Mouse (Mus musculus) forebrain, embryonic 16.5 days (tissue): ENCODE data around the gene Clip1. TPM values are rescaled to one million over a fixed set of nuclear protein-coding genes. Genes with fewer than 3 reads are reported as not detected.

ENCODE experiments used
- ATAC-seq: fragments of 200-750 bp; cut with Nextera tagmentation; 2 replicates; pipeline ENCODE4 v1.8.0; 2017; ENCODE audit warnings: mild to moderate bottlenecking, moderate library complexity
- H3K27ac ChIP-seq: fragments of 300-500 bp; sonication (generic); 2 replicates; pipeline ENCODE4 v1.5.1; 2014; ENCODE audit warnings: low read length, control low read depth
- H3K27me3 ChIP-seq: fragments of 300-500 bp; sonication (generic); replicated peaks from 2 replicates; pipeline ENCODE4 v1.6.1; 2014; ENCODE audit warnings: low read length; ENCODE audit not compliant: control insufficient read depth, insufficient read depth
- H3K36me3 ChIP-seq: fragments of 300-500 bp; sonication (generic); 2 replicates; pipeline ENCODE4 v1.6.1; 2014; ENCODE audit not compliant: control insufficient read depth, insufficient read depth
- H3K4me1 ChIP-seq: fragments of 300-500 bp; sonication (generic); replicated peaks from 2 replicates; pipeline ENCODE4 v1.6.1; 2014; ENCODE audit warnings: low read length; ENCODE audit not compliant: control insufficient read depth, insufficient read depth
- H3K4me2 ChIP-seq: fragments of 300-500 bp; sonication (generic); 2 replicates; pipeline ENCODE4 v1.6.1; 2014; ENCODE audit warnings: mild to moderate bottlenecking, low read length, control low read depth
- H3K4me3 ChIP-seq: fragments of 300-500 bp; sonication (generic); replicated peaks from 2 replicates; pipeline ENCODE4 v1.5.1; 2014; ENCODE audit warnings: mild to moderate bottlenecking, low read length, control low read depth
- H3K9ac ChIP-seq: fragments of 300-500 bp; sonication (generic); replicated peaks from 2 replicates; pipeline ENCODE4 v1.6.1; 2014; ENCODE audit warnings: low read depth, low read length, control low read depth
- H3K9me3 ChIP-seq: fragments of 300-500 bp; sonication (generic); 2 replicates; pipeline ENCODE4 v1.6.1; 2016; ENCODE audit warnings: low read length; ENCODE audit not compliant: control insufficient read depth
- WGBS: fragments of 180-500 bp; shearing (Covaris S2); extraction: QIAGEN DNeasy Blood & Tissue Kit; methylation state at CpG from one replicate; pipeline ENCODE4 v1.1.7; 2014; 5-methylcytosine and 5-hydroxymethylcytosine counted together
- polyA plus RNA-seq: library from polyadenylated mRNA; unstranded; fragments of >200 nt; fragmentation: Nextera tagmentation; extraction: Ambion mirVana; gene quantifications from 2 replicates; pipeline ENCODE4 v1.2.1, GENCODE M21; 2015

The Clip1 gene
- polyA plus RNA-seq, 1 experiment from 2014 or later, result 93.0 TPM

DNA sequence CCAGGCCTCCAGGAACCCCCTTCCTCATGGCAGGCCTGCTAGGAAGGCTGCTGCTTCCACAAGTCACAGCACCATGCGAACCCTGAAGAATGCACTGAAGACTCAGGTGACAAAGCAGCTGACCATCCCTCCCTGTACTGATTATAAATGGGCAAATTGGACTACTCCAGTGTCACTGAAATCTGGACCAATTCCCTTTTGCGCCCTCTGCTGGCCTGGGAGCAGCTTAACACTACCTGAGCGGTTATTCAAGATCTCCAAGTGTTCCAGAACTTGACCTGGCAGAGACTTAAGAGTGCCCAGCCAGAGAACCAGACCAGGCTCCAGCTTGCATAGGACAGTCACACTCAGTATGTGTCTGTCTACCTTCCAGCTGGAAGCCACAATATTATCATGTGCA is 14.8 kb upstream of the Clip1 start:
- Histone ChIP-seq H3K4me1 (no peaks in the 10 kb centered on the region), H3K9me3 (no peaks in the 10 kb centered on the region), H3K4me3 (no peak overlapping the region), H3K9ac (no peak overlapping the region), H3K27me3 (no peaks in the 10 kb centered on the region), H3K27ac (no peak overlapping the region), H3K4me2 (no peak overlapping the region), H3K36me3 (peaks cover 36% of the 10 kb centered on the region)
- WGBS, result 18% methylated on average over 3 of the region's 3 CpGs
- no peak for ATAC-seq

DNA sequence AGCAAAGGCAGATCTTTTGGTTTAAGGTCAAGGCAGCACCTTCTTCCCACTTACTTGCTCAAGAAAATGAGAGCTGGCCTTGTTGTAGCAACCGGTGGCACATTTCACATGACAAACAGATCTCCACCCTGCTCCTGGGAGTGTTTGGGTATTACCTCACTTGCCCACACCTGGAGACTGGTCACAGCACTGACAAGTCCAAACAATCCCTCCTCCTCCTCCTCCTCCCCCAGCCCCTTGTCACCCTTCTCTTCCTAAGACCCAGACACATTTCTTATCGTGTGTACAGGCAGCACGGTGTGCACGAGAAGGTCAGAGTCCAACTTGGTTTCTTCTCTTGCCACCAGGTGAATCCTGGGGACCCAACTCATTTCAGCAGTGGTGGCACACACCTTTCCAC is 12.5 kb upstream of the Clip1 start:
- Histone ChIP-seq H3K4me2 (no peak overlapping the region), H3K27ac (no peak overlapping the region), H3K27me3 (no peaks in the 10 kb centered on the region), H3K9me3 (no peaks in the 10 kb centered on the region), H3K36me3 (peaks cover 22% of the 10 kb centered on the region), H3K4me3 (no peak overlapping the region), H3K4me1 (no peaks in the 10 kb centered on the region), H3K9ac (no peak overlapping the region)
- ATAC-seq, result no peak
- 85% methylated on average over 4 of the region's 4 CpGs for WGBS

DNA sequence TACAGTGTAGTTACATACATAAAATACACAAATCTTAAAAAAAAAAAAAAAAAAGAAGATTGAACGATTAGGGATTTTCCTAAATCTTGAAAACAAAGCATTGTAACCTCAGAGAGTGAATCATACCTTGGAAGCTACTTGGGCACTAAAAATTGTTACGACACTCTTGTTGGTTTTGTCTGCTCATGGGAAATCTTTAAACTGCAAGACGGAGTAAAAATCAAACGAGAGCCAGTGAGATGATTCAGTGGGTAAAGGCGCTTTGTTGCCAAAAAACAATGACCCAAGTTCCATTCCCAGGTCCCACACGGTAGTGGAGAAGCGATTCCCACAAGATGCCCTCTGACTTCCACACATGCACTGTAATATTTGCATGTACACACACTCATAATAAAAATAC is 11.8 kb upstream of the Clip1 start:
- no peak overlapping the region for H3K4me3 ChIP-seq
- no peaks in the 10 kb centered on the region for H3K27me3 ChIP-seq
- H3K27ac ChIP-seq, result no peak overlapping the region
- ATAC-seq, result no peak
- H3K4me1 ChIP-seq, result no peaks in the 10 kb centered on the region
- 88% methylated on average over 7 of the region's 7 CpGs for WGBS
- peaks cover 21% of the 10 kb centered on the region for H3K36me3 ChIP-seq
- no peaks in the 10 kb centered on the region for H3K9me3 ChIP-seq
- no peak overlapping the region for H3K4me2 ChIP-seq
- H3K9ac ChIP-seq, result no peak overlapping the region

DNA sequence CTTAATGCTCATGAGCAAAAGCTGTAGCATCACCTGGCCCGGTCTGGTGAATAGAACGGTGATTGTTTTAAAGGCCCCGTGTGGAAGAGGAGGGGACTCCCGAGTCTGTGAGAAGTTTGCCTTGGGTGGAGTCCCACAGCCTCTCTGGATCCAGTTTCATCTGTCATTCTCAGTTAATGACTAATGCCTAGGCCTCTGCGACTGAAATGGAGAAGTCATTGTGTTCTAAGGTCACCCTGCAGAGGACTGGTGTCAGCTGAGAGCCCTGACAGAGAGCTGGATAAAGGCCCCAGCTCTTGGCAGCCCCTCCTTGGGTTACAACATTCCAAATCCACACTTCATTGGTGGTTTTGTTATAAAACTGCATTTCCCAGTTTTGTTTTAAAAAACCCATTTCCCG is 10.1 kb upstream of the Clip1 start:
- H3K36me3 ChIP-seq, result peaks cover 12% of the 10 kb centered on the region
- ATAC-seq, result no peak
- no peak overlapping the region for H3K9ac ChIP-seq
- H3K4me1 ChIP-seq, result no peaks in the 10 kb centered on the region
- H3K27me3 ChIP-seq, result no peaks in the 10 kb centered on the region
- no peaks in the 10 kb centered on the region for H3K9me3 ChIP-seq
- 53% methylated on average over 6 of the region's 6 CpGs for WGBS
- H3K27ac ChIP-seq, result no peak overlapping the region
- H3K4me2 ChIP-seq, result no peak overlapping the region
- no peak overlapping the region for H3K4me3 ChIP-seq

DNA sequence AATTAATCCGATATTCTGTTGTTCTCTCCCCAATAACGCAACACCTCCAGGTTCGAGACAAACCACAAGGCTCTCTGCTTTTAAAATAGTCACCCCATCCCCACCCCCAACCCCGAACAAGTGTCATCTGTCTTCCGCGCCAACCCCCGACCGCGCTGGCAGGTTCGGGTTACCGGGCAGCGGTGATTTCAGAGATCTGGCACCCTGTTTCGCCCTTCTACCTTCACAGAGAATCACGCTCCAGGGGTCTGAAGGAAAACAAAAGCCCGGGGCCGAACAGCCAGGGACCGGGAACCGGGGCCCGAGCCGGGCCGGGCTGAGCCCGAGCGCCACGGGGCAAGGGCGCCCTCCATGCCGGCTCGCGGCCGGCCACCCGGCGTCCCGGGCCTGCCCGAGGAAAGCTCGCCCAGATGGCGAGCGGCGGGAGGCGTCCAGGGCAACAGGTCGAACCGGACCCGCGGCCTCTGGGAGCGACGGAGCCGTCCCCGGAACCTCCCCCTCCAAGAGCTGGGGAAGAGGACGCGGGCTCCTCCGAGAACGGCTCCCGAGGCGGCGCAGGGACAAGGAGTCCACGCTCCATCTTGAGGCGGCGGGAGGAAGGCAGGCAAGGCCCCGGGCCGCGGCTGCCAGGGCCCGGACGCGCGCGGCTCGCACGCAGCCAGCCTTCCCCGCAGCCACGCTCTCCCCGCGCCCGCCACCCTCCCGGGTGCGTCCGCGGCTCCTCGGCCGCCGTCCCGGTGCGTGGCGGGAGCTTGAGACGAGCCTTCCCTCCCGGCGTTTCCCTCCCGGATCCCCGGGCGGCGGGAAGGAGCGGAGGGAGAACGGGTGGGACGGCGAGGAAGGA is 819 bp downstream of the Clip1 start:
- Histone ChIP-seq H3K36me3 (no peaks in the 10 kb centered on the region), H3K4me1 (peaks cover 38% of the 10 kb centered on the region), H3K27ac (peak overlapping the region; percentile 97), H3K4me2 (peak overlapping the region; percentile 65), H3K9me3 (no peaks in the 10 kb centered on the region), H3K27me3 (no peaks in the 10 kb centered on the region), H3K9ac (peak overlapping the region; percentile 99), H3K4me3 (peak overlapping the region; percentile 93)
- WGBS, result under 1% methylated on average over 84 of the region's 92 CpGs
- peak; percentile 76 for ATAC-seq

DNA sequence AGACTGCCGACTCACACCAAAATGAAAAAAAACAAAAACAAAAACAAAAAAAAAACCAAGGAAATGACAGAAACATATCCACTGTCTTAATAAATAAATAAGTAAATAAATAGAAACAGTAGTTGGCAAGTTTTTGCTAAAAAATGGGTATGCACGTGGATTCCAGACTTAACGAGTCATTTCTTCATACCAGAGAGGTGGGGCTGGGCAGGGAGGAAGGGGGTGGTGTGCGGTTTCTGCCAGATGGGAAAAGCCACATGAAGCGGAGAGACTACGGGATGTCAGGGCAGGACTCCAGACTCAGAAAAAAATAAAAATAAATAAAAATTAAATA is 1.4 kb downstream of the Clip1 start:
- peak overlapping the region; percentile 99 for H3K9ac ChIP-seq
- H3K36me3 ChIP-seq, result no peaks in the 10 kb centered on the region
- H3K9me3 ChIP-seq, result no peaks in the 10 kb centered on the region
- H3K27ac ChIP-seq, result peak overlapping the region; percentile 97
- peak overlapping the region; percentile 93 for H3K4me3 ChIP-seq
- peak overlapping the region; percentile 65 for H3K4me2 ChIP-seq
- ATAC-seq, result no peak
- WGBS, result 4% methylated on average over 6 of the region's 6 CpGs
- H3K4me1 ChIP-seq, result peaks cover 38% of the 10 kb centered on the region
- no peaks in the 10 kb centered on the region for H3K27me3 ChIP-seq

DNA sequence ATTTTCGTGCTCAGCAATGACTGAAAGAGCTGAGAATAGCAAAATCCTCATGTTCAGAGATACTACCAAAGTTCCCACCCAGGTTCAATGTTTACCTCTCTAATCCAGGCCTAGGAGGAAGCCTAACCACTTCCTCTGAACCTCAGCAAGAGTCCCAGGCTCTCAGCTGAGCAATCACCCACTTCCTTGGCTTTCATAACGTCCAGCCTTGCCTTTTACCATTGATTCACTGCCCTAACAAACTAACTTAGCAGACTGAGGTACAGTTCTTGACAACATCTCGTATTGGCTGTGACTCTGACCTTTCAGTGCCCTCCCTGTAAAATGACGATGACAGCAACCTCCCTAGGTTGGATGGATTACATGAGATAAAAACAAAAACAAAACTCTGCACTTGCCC is 2.0 kb downstream of the Clip1 start:
- H3K4me3 ChIP-seq, result peak overlapping the region; percentile 93
- H3K27ac ChIP-seq, result no peak overlapping the region
- ATAC-seq, result no peak
- H3K36me3 ChIP-seq, result no peaks in the 10 kb centered on the region
- peaks cover 38% of the 10 kb centered on the region for H3K4me1 ChIP-seq
- no peaks in the 10 kb centered on the region for H3K27me3 ChIP-seq
- no peaks in the 10 kb centered on the region for H3K9me3 ChIP-seq
- peak overlapping the region; percentile 65 for H3K4me2 ChIP-seq
- peak overlapping the region; percentile 99 for H3K9ac ChIP-seq
- 45% methylated on average over 4 of the region's 4 CpGs for WGBS

DNA sequence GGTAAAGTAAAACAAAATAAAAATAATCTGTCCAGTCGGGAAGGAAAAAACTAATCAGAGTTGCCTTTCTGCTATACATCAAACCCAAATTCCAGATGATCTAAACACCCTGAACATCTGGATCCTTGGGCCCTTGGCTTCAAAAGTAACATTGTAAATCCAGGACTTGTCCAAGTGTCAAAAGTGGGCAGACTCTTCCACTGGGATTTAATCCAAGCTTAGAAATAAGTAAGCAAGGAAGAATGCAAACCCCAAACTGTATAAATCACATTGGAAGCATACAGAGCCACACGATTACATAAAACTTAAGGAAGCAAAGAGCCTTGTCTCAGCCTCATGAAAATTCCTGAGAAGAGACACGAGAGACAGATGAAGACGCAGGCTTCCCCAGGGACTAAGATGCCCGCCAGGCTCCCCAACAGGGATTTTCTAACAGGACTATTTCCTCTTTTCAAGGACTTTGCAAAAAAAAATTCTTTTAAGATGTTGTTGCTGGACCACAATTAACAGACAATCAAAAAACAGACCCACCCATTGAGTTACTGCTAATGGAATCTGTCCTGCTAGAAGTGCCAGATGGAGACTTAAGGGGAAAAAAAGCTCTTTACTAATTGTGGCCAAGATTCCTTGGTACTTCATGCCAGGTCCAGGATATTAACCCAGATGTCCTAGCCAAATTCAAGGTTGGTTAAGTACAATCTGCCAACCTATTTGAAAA is 4.7 kb downstream of the Clip1 start:
- H3K9me3 ChIP-seq, result no peaks in the 10 kb centered on the region
- no peaks in the 10 kb centered on the region for H3K36me3 ChIP-seq
- 20% methylated on average over 5 of the region's 5 CpGs for WGBS
- no peak overlapping the region for H3K4me2 ChIP-seq
- no peak overlapping the region for H3K9ac ChIP-seq
- H3K27ac ChIP-seq, result no peak overlapping the region; the same call in 1 of the 2 replicates
- H3K27me3 ChIP-seq, result no peaks in the 10 kb centered on the region
- H3K4me1 ChIP-seq, result peaks cover 35% of the 10 kb centered on the region
- no peak overlapping the region for H3K4me3 ChIP-seq
- ATAC-seq, result no peak

DNA sequence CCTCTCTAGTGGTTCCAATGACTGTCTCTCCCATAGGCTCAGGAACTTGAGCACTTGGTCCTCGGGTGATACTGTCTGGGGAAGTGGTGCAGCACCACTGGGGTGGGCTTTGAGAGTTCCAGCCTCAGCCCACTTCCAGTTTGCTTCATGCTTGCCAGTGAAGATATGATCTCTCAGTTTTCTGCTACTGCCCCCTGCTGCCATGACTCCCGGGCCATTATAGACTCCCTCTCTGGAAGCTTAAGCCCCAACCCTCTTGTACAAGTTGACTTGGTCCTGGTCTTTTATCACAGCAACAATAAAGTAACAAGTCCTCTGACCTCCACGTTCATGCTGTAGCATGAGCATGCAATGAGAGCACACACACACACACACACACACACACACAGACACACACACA is 5.3 kb downstream of the Clip1 start:
- Histone ChIP-seq H3K9ac (no peak overlapping the region), H3K4me2 (no peak overlapping the region)
- 81% methylated on average over 3 of the region's 3 CpGs for WGBS

More for the DNA sequence above, 5.3 kb downstream of the Clip1 start:
- ATAC-seq, result no peak
- Histone ChIP-seq H3K9me3 (no peaks in the 10 kb centered on the region), H3K27me3 (no peaks in the 10 kb centered on the region), H3K4me1 (peaks cover 39% of the 10 kb centered on the region), H3K36me3 (no peaks in the 10 kb centered on the region), H3K4me3 (no peak overlapping the region), H3K27ac (no peak overlapping the region)
